Mouse (Mus musculus): ENCODE measurements around the gene Pfn1. TPM values are rescaled to one million over a fixed set of nuclear protein-coding genes. Genes with fewer than 3 reads are reported as not detected.
A peak's percentile ranks its signal among the peaks of the same experiment; 100 is the strongest.

The Pfn1 gene
- total RNA-seq (2021): 100 to 1,000 TPM; 303 to 305 TPM
- long read RNA-seq, experiment 1, transcript Pfn1-201 (3 exons, 861 nt): major isoform, 293 of 308 reads
- long read RNA-seq, experiment 1, partial matches to known transcripts: 5 of 308 reads
- long read RNA-seq, experiment 1, other reads (novel, unspliced or antisense): 10 of 308 reads
- long read RNA-seq, experiment 2, transcript Pfn1-201 (3 exons, 861 nt): major isoform, 200 of 215 reads
- long read RNA-seq, experiment 2, partial matches to known transcripts: 3 of 215 reads
- long read RNA-seq, experiment 2, other reads (novel, unspliced or antisense): 12 of 215 reads

DNA sequence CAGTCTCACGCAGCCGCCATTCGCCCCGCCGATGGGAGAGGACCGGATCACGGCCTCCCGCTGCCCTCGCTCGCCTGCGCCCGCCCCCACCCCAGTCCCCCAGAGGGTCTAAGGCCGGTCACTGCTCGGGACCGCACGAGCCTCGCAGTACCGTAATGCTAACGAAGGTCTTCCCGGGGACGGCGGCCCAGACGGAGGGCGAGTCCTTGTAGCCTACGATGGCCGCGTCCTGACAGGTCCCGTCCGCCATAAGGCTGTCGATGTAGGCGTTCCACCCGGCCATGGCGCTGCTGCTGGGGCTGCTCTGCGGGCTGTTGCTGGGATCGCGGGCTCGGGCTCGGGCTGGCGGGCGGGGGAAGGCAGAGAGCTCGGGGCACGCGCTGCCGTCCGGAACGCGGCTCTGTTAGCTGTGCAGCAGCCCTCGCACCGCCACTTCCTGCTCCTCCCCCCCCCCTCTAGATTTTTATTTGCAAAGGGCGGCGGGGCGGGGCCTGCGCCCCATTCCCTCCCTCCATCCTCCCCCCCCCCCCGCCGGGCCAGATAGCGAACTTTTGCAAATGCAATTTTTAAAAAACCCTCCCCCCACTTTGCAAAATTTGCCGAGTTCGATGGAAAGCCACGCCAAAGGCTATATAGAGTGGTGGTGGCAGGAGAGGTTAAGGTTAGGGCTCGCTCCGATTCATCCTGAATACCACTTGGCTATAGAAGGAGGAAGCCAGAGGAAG, at the start of gene Pfn1:
Pfn1 (minus strand) TSS at position 447 of the 725 bp plus-strand sequence.
- peak; percentile 81 to 83 for DNase-seq

DNA sequence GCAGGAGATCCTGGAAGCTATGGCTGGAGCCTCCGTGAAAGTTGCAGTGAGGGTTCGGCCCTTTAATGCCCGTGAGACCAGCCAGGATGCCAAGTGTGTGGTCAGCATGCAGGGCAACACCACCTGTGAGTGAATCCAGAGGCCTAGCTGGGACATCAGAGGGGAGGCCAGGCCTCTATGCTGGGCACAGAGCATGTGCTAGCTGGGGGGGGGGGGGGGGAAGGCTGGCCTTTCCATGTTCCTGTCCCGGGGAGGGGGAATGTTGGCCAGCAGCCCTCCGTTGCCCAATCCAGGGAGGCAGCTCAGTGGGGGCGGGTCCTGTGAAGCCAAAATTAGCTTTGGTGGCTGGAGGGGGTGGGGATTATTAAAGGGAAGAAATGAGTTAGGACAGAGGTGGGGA, 48.3 kb upstream of the Pfn1 start:
- peak; percentile 84 to 87 for DNase-seq

DNA sequence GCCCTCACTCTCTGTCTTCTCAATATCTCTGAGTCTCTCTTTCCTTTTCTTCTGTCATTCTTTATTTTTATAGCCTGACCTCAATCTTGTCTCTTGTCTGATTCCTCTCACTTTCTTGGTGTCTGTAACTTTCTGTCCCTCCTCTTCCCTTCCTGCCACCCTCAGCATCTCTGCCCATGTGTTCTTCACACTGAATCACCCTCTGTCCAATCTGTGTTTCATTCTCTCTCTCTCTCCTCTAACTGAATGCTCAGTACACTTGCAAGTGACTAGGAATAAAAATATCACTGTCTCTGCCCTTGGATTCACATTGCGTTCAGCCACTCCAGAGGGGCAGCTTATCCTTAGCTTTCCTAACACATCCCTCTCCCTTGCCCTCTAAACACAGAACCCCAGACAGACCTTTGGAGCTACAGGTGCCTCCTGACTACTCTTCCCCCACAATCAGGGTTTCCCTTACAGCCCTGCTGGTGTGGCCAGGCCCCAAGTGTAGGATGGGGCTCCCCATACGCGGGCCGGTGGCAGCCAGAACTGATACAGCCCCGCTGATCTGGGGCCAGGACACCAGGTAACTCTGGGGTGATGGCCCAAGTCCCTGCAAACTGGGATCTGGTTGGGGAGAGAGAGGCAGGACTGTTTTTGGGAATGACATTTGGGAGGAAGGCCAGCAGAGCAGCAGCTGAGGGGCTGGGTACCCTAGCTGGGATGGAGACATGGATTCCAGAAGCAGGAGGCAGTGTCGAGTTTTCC, 47.7 kb upstream of the Pfn1 start:
- peak; percentile 20 to 48 for DNase-seq

DNA sequence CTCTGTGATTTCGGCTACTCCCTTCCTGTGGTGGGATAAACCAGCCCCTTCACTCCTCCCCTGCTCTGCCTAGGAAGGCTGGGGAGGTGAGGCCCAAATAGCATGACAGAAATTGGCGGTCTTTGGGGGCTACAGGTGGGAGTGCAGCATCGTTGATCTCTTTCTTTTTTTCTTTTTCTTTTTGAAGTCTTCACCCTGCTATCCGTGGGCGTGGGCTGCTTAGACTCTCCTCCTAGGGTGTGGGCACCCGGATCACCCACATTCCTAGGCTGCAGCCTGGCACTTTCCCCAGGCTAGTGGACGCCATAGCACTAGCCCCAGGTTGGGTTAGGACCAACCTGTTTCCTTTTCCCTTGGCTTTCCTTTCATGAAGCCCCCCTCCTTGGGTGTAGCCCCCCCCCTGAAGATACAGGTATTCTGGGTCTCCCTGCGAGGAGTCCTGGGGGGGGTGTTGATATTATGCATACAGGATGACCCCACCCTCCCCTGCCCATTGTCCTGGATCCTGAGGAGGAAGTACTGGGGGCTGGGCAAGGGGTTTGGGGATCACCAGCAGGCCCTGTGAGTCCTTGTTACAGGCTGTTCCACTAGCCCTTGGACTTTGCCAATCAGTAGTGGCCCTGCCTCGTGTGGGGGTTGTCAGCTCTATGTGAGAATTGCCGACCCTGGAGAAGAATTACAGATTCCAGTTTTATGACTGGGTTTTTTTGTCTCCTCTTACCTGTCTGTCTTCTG, 46.9 kb upstream of the Pfn1 start:
- DNase-seq: peak; percentile 36 to 42

DNA sequence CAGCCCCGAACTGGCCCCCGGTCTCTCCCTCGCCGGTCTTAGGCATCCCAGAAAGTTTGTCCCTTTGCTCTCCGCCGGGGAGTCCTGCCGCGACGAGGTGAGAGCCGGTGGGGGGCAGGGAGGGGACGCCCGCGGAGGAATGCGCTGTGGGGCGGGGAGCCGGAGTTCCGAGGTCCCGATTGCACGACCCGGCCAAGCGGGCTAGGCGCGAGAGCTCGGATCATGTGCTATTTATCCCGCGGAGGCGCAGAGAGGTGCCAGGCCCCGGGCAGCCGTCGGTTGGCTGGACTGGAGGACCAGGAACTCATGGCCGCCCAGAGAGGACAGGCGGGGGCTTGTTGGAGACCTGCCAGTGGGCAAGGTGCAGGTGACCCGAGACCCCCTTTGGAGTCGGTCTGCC, 46.2 kb upstream of the Pfn1 start:
- DNase-seq: peak; percentile 86 to 88

DNA sequence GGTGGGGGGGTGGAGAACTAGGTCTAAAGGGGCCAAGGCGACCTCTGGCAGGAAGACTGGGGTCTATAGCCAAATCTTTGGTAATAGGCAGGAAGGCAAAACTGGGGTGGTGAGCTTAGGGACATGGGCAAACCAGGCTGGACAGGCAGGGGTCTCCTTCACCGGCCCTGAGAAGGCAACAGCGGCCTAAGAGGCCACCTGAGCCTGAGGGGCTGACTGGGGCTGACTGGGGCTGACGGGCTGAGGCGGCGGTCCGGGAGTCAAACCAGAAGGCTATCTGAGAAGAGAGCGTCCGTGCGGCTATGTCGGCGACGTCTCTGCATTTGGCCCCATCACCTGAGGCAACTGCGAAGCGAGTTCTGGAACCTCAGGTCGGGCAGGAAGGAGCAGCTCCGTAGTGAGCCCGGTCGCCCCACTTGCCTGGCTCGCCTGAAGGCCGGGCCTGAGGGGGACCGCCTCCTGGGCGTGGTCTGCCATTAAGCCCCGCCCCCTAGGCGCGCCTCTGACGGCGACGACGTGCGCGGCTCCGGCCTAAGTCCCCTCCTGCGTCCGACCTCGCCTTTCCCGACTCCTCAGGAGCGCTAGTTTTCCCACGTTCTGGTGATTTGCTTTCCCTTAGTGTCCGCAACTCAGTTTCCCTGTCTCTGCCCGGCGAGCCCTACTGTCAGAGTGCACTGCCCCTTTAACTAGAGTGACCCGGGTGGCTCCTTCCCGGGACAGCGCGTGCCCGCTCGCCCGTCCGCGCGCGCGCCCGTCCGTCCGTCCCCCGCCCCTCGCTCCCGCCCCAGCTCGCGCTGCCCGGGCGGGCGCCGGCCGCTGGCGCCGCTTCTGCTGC, 45.5 kb upstream of the Pfn1 start, which contains the start of the genes Inca1 and Kif1c:
Inca1 (minus strand) TSS at position 434 of the 835 bp plus-strand sequence.
Kif1c (plus strand) TSS at position 827 of the 835 bp plus-strand sequence.
- peak; percentile 97 for DNase-seq

DNA sequence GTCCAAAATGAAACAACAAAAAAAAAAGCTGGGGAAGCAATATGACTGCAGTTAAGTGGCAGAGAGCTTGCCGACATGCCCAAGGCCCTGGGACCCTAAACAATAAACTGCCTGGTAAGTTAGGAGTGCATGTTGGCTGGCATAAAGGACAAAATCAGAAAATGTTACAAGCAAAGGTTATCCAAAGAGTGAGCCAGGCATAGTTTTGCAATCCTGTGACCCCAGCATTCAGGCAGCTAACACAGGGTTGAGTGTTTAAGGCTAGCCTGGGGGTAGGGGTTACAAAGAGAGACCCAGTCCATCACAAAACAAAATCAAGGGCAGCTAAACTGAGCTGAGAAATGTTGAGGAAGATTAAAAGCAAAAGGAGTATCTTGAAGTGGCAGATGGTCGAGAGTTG, 44.6 kb upstream of the Pfn1 start:
- no peak for DNase-seq

DNA sequence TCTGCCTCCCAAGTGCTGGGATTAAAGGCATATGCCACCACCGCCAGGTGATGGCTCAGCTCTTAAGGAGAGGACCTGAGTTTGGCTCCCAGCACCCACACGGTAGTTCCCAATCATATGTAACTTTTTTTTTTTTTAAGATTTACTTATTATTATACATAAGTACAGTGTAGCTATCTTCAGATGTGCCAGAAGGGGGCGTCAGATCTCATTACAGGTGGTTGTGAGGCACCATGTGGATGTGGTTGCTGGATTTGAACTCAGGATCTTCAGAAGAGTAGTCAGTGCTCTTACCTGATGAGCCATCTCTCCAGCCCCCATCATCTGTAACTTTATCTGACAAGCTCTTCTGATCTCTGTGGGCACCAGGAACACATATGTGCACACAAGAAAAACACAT, 42.9 kb upstream of the Pfn1 start:
- no peak for DNase-seq

DNA sequence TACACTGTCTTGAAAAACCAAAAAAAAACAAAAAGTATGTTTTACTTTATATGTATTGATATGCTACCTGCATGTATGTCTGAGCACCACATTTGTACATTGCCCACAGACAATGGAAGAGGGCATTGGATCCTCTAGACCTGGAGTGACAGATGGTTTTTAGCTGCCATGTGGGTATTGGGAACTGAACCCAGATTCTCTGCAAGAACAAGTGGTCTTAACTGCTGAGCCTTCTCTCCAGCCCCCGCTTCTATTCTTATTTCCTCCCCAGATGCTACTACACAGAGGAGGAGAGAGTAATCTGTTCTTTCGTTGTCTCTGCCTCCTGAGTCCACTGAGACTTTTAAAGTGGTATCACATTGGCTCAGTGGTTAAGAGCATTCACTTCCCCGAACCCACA, 39.1 kb upstream of the Pfn1 start:
- no peak for DNase-seq

DNA sequence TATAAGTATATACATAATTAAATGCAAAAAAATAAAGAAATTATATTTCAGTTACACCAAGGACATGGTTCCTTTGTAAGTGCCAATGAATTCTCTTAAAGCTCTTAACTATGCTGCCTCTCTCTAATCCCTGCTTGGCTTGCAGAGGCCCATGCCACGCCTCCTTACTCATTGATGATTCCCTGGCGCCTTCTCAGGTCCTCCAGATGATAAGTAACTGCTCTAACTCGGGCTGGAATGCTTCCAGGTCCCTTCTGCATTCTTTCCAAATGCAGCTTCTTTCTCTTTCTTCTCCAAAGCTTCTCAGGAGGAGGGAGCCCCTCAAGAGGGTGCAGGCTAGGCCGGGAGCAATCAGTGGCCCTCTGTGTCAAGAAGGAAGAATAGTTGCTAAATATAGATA, 35.1 kb upstream of the Pfn1 start:
- peak in 1 of 2 experiments; percentile 3 for DNase-seq

DNA sequence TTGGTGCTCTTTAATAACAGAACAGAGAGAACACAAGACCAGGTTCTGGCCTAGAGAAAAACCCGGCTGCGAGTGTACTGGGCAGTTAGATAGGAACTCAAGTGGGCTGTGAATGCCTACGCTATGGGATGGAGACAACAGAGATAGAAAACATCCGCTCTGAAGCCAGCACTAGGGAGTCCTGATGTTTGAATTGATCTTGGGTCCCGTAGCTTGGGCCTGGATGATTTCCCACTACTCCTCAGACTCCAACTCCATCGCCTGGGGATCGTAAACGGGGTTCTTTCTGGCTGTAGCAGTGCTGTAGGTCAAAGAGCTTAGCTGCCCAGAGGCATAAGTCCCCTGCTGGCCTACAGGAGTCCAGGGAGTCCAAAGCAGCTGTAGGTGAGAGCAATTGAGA, 33.9 kb upstream of the Pfn1 start:
- DNase-seq: peak in 1 of 2 experiments; percentile 38

DNA sequence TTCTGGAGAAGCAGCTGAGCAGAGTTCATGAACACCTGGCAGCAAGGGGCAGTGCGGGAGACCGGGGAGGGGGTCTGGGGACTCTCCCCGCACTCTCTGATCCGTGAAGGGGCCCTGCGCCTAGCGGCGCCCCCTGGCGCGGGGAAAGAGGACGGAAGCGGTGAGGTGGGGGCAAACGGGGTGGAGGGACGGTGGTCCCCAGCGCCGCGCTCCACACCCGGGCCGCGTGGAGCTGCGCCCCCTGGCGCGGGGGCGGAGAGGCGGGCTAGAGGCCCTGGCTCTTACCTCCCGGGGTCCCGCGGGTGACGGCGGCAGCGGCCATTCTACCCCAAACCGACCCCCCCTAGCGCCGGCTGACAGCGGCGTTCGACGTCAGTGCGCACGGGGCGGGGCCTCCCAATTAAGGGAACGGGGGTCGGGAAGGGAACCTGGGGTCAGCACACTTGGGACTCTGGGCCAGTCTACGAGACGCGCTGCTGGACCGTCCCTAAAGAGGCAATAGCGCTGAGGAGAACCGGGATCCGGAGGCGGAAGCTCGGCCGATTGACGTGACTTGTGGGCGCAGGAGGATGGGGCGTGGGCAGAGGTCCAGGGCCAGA, 33.3 kb upstream of the Pfn1 start, which contains the start of gene Camta2:
Camta2 (minus strand) TSS at position 505 of the 599 bp plus-strand sequence.
- DNase-seq: peak; percentile 95

DNA sequence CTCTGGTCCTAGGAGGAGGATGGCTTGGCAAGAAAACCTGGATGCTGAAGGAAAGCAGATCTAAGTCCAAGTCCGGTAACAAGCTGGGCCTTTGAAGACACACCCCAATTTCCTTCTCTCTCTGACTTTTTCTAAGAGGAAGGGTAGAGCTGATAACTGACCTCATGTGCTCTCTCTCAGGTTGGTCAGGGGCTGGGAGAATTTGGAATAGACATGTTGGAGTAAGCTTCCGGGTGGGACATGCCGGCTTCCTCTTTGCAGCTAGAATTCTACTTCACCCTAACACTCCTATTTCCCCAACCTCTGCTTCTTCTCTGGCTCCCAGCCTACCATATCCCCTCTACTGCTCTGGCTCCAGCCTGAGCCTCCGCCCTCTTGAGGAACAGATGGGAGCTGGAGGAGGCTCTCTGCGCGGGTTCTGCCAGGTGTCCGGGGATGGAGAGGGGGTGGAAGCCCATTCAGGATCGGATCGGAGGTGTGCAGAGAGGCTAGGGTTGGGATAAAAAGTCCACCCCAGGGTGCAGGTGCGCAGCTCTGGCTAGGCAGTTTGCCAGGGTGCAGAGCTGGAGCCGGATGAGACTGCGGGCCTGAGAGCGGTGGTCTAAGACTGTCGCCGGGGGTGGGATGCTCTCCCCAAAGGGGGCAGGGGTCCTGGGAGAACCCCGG, 32.6 kb upstream of the Pfn1 start:
- peak; percentile 46 to 66 for DNase-seq

DNA sequence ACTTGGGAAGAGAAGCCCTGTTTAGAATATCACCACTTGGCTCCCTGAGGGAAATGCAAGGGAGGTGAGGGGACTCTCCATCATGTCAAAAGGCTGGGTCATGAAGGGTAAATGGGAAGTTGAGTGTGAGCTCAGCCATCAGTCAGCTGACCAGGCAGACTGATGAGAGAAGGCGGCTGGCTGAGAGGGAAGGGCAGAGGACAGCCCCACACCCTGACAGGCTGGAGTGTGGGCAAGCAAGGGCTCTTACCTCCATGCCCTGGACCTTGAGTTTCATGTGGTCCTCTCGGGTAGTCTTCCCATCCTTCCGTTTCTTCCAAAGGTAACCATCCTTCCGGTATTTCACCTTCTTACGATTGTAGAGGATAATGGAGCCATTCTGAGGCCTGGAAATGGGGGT, 29.2 kb upstream of the Pfn1 start:
- DNase-seq: no peak

DNA sequence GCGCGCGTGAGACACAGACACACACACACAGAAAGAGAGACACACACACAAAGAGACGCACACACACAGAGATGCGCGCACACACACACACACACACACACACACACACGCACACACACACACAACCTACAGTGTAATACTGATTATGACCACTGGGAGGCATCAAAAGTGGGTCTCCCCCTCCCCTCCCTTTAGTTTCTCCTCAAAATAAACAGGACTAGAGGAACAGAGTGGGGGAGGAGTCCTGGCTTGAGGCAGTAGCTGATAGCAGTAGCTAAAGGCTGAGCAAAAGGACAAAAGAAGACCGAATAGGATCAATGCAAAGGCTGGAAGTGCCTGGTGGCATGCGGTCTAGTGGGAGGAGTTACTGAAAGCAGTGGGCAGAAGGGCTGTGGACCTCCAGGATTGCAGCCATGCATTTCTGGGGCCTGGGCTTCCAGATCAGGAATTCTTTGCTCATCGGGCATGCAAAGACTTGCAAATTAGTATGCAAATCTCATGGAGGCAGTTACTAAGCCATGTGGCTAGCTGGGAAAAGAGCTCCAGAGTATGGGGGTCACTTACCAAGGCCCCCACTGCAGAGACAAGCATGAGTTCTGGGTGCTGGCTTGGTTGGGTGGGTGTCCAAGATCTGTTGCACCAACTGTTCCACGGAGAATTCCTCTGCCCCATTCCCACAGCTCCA, 27.6 kb upstream of the Pfn1 start:
- DNase-seq: no peak

DNA sequence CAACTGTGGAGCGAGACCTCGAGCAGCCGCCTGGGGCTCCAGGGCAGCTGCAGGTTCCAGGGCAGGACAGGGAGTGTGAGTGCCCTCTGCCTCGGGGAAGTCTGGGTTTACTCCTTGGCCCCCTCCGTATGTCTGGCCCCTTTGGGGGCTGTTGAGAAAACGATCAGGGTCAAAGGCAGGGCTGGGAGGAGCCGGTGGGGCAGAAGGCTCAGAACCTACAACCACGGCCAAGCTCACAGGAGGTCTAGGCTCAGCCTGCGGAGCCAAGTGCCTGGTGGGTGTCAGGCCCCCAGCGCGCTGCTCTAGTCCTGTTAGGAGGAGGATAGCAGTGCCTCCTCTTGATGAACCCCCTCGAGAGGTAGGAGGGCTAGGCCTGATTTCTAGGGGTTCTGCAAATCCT, 26.7 kb upstream of the Pfn1 start:
- DNase-seq: no peak

DNA sequence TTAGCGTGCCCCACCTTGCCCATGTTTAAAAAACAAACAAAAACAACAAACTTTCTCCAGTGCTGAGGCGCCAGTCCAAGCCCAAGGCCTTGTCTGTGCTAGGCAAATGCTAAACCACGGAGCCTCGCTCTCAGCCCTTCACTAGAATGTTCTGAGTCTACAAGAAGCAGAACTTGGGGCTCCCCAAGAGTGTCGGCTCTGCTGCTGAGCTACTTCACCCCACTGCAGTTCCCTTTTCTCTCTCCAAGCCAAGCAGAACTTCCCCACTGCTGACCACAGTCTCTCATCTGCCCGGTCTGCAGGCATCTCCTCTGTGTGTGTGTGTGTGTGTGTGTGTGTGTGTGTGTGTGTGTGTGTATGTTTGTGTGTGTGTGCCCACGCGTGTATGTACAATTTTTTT, 25.4 kb upstream of the Pfn1 start:
- DNase-seq: peak; percentile 22 to 70

DNA sequence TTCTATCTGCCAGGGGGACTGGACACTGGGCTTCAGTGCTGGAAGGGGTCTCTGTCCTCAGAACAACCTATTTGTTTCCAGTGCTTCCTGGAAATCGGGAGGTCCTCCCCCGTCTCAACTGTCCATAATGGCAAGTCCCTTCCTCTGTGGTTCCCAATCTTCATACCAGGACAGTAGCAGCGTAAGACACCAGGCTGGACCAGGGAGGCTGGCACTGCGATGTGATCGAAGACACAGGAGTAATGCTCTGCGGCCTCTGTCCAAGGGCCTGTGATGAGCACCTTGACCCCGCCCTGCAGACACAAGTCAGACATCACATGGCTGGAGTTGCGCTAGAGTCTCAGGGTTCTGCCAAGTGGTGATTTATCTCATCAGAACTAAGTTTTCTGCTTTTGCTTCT, 24.9 kb upstream of the Pfn1 start:
- peak in 1 of 2 experiments; percentile 8 for DNase-seq

DNA sequence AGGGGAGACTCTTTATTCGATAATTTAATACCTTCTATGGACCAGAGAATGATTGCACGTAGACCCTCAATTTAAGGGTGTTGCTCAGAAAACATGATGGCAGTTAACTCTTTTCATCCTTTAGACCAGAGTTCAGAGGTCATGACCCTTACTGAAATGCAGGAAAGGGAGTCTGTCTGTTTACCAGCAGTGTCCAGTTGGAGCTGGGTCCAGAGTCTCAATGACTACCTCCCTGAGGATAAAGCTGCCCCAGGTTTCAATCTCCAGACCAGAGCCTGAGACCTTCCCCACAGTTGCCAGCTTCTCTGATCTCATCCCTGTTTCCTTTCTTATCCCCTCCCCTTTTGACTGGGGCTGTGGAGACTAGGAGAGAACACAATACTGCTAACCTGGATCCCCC, 24.1 kb upstream of the Pfn1 start:
- no peak for DNase-seq

DNA sequence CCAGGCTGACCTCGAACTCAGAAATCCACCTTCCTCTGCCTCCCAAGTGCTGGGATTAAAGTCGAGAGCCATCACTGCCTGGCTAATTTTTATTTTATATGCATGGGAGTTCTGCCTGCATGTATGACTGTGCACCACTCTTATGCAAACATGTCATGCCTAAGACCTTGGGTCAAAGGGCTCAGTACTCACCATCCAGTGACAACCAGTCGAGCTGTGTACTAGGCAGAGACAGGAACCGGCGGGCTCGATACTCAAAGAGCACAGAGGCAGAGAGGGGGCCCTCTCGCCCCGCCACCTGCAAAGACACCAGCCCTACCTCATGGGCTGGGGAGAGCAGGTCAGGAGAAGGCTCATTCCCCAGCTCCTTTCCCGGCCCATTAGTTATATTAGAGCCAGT, 23.6 kb upstream of the Pfn1 start:
- no peak for DNase-seq
